Mouse (Mus musculus) limb, embryonic 12.5 days (tissue): ENCODE results near the gene Mcrip2. TPM values are rescaled to one million over a fixed set of nuclear protein-coding genes. Genes with fewer than 3 reads are reported as not detected.

Experiments
- ATAC-seq: fragments of 200-750 bp; cut with Nextera tagmentation; 2 replicates; pipeline ENCODE4 v1.8.0; 2017; ENCODE audit warnings: low read depth, moderate TSS enrichment; ENCODE audit not compliant: insufficient number of reproducible peaks, insufficient read depth, low FRiP score, low TSS enrichment
- H3K27ac ChIP-seq: fragments of 300-500 bp; sonication (generic); 2 replicates; pipeline ENCODE4 v1.5.1; 2016; ENCODE audit warnings: mild to moderate bottlenecking, moderate library complexity
- H3K27me3 ChIP-seq: fragments of 300-500 bp; sonication (generic); 2 replicates; pipeline ENCODE4 v1.6.1; 2016; ENCODE audit warnings: mild to moderate bottlenecking, moderate library complexity
- H3K36me3 ChIP-seq: fragments of 300-500 bp; sonication (generic); 2 replicates; pipeline ENCODE4 v1.6.1; 2016; ENCODE audit warnings: mild to moderate bottlenecking, moderate library complexity
- H3K4me1 ChIP-seq: fragments of 300-500 bp; sonication (generic); replicated peaks from 2 replicates; pipeline ENCODE4 v1.6.1; 2016
- H3K4me2 ChIP-seq: fragments of 300-500 bp; sonication (generic); 2 replicates; pipeline ENCODE4 v1.6.1; 2016; ENCODE audit warnings: mild to moderate bottlenecking, moderate library complexity
- H3K4me3 ChIP-seq: fragments of 300-500 bp; sonication (generic); replicated peaks from 2 replicates; pipeline ENCODE4 v1.5.1; 2016; ENCODE audit warnings: mild to moderate bottlenecking
- H3K9ac ChIP-seq: fragments of 300-500 bp; sonication (generic); replicated peaks from 2 replicates; pipeline ENCODE4 v1.6.1; 2016; ENCODE audit warnings: mild to moderate bottlenecking, moderate library complexity
- H3K9me3 ChIP-seq: fragments of 300-500 bp; sonication (generic); 2 replicates; pipeline ENCODE4 v1.6.1; 2016; ENCODE audit warnings: mild to moderate bottlenecking, moderate library complexity
- WGBS: fragments of 180-500 bp; shearing (Covaris S2); methylation state at CpG from one replicate; pipeline ENCODE4 v1.1.7; 2016; 5-methylcytosine and 5-hydroxymethylcytosine counted together
- polyA plus RNA-seq: library from polyadenylated mRNA; unstranded; fragments of >200 nt; fragmentation: Nextera tagmentation; extraction: Ambion mirVana; gene quantifications from 2 replicates; pipeline ENCODE4 v1.2.1, GENCODE M21; 2016

Gene Mcrip2
- polyA plus RNA-seq, 1 experiment from 2014 or later, result 9.9 TPM

GRCm38 (mm10) chr17:25895415-25895814 lies 26.9 kb upstream of the Mcrip2 start:
- Histone ChIP-seq H3K4me2 (no peak overlapping the region), H3K27me3 (no peaks in the 10 kb centered on the region), H3K27ac (peak overlapping the region; percentile 25; the same call in 1 of the 2 replicates), H3K36me3 (peaks cover 15% of the 10 kb centered on the region), H3K4me3 (no peak overlapping the region), H3K9me3 (no peaks in the 10 kb centered on the region; the same call in 1 of the 2 replicates), H3K4me1 (no peaks in the 10 kb centered on the region; the same call in 1 of the 2 replicates), H3K9ac (no peak overlapping the region)
- no peak for ATAC-seq
- 39% methylated on average over 2 of the region's 2 CpGs for WGBS

GRCm38 (mm10) chr17:25893975-25894617 lies 25.5 kb upstream of the Mcrip2 start:
- Histone ChIP-seq H3K4me1 (no peaks in the 10 kb centered on the region; the same call in 1 of the 2 replicates), H3K27me3 (no peaks in the 10 kb centered on the region), H3K4me2 (no peak overlapping the region), H3K9ac (no peak overlapping the region), H3K27ac (peak overlapping the region; percentile 45; the same call in 1 of the 2 replicates), H3K4me3 (no peak overlapping the region), H3K9me3 (no peaks in the 10 kb centered on the region), H3K36me3 (peaks cover 21% of the 10 kb centered on the region)
- ATAC-seq, result 0 out of 2 replicates have a peak, but pooled peaks have one; percentile 71
- WGBS, result 39% methylated on average over 2 of the region's 2 CpGs

- WGBS, result 87% methylated on average over 3 of the region's 3 CpGs
- Histone ChIP-seq H3K9me3 (no peaks in the 10 kb centered on the region), H3K9ac (no peak overlapping the region), H3K36me3 (peaks cover 53% of the 10 kb centered on the region), H3K4me3 (no peak overlapping the region), H3K27ac (no peak overlapping the region), H3K4me2 (no peak overlapping the region), H3K4me1 (no peaks in the 10 kb centered on the region), H3K27me3 (no peaks in the 10 kb centered on the region)
- ATAC-seq, result no peak
Observed at GRCm38 (mm10) chr17:25888837-25889236, 20.3 kb upstream of the Mcrip2 start.

GRCm38 (mm10) chr17:25887467-25887866 lies 18.9 kb upstream of the Mcrip2 start:
- WGBS, result 90% methylated on average over 10 of the region's 10 CpGs
- H3K9me3 ChIP-seq, result no peaks in the 10 kb centered on the region
- no peaks in the 10 kb centered on the region for H3K27me3 ChIP-seq
- peaks cover under 1% of the 10 kb centered on the region; the same call in 1 of the 2 replicates for H3K4me1 ChIP-seq
- no peak overlapping the region for H3K27ac ChIP-seq
- H3K4me3 ChIP-seq, result no peak overlapping the region
- no peak overlapping the region for H3K9ac ChIP-seq
- ATAC-seq, result no peak
- no peak overlapping the region for H3K4me2 ChIP-seq
- H3K36me3 ChIP-seq, result peaks cover 66% of the 10 kb centered on the region

- Histone ChIP-seq H3K4me1 (peaks cover 6% of the 10 kb centered on the region), H3K9ac (no peak overlapping the region), H3K27me3 (no peaks in the 10 kb centered on the region), H3K4me3 (no peak overlapping the region), H3K4me2 (no peak overlapping the region), H3K9me3 (no peaks in the 10 kb centered on the region), H3K27ac (no peak overlapping the region), H3K36me3 (peaks cover 73% of the 10 kb centered on the region)
- ATAC-seq, result no peak
Observed at GRCm38 (mm10) chr17:25886806-25887205, 18.2 kb upstream of the Mcrip2 start.

GRCm38 (mm10) chr17:25885636-25886035 lies 17.1 kb upstream of the Mcrip2 start:
- no peaks in the 10 kb centered on the region for H3K9me3 ChIP-seq
- peaks cover 17% of the 10 kb centered on the region for H3K4me1 ChIP-seq
- ATAC-seq, result no peak
- H3K27me3 ChIP-seq, result no peaks in the 10 kb centered on the region
- peaks cover 69% of the 10 kb centered on the region for H3K36me3 ChIP-seq
- WGBS, result 64% methylated on average over 4 of the region's 4 CpGs
- H3K4me3 ChIP-seq, result no peak overlapping the region
- no peak overlapping the region for H3K27ac ChIP-seq
- H3K9ac ChIP-seq, result no peak overlapping the region
- no peak overlapping the region for H3K4me2 ChIP-seq

GRCm38 (mm10) chr17:25883824-25884223 lies 15.3 kb upstream of the Mcrip2 start:
- WGBS, result 97% methylated on average over 3 of the region's 3 CpGs
- Histone ChIP-seq H3K27ac (no peak overlapping the region), H3K4me1 (peaks cover 24% of the 10 kb centered on the region)

GRCm38 (mm10) chr17:25883268-25883667 lies 14.7 kb upstream of the Mcrip2 start:
- no peak overlapping the region for H3K9ac ChIP-seq
- H3K27ac ChIP-seq, result no peak overlapping the region
- ATAC-seq, result no peak
- H3K9me3 ChIP-seq, result no peaks in the 10 kb centered on the region
- no peaks in the 10 kb centered on the region for H3K27me3 ChIP-seq
- WGBS, result 86% methylated on average over 8 of the region's 8 CpGs
- no peak overlapping the region for H3K4me2 ChIP-seq
- peaks cover 24% of the 10 kb centered on the region for H3K4me1 ChIP-seq
- no peak overlapping the region for H3K4me3 ChIP-seq
- H3K36me3 ChIP-seq, result peaks cover 62% of the 10 kb centered on the region

More at GRCm38 (mm10) chr17:25883824-25884223, 15.3 kb upstream of the Mcrip2 start:
- Histone ChIP-seq H3K4me2 (no peak overlapping the region), H3K36me3 (peaks cover 62% of the 10 kb centered on the region), H3K9me3 (no peaks in the 10 kb centered on the region), H3K4me3 (no peak overlapping the region), H3K9ac (no peak overlapping the region), H3K27me3 (no peaks in the 10 kb centered on the region)
- no peak for ATAC-seq

DNA sequence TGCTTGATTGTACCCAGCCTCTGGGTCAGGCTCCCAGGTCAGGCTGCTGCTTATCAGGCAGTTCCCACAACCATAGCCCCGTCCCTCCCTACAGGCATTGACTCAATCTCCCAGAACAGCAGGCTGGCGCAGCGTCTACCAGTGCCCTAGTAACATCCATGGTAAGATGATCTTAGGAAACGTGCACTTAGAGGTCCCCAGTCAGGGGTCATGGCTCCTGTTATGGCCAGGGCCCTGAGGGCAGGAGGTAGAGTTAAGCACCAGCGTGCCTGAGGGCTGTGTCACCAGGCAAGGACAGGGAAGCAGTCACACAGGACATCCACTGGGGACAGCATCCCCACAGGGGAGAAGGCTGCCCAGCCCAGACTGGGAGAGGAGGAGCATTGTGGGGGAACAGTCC lies 13.7 kb upstream of the Mcrip2 start:
- no peak overlapping the region for H3K9ac ChIP-seq
- H3K27me3 ChIP-seq, result no peaks in the 10 kb centered on the region
- H3K4me2 ChIP-seq, result no peak overlapping the region
- 23% methylated on average over 5 of the region's 5 CpGs for WGBS
- H3K4me1 ChIP-seq, result peaks cover 24% of the 10 kb centered on the region
- peaks cover 60% of the 10 kb centered on the region for H3K36me3 ChIP-seq
- ATAC-seq, result no peak
- H3K9me3 ChIP-seq, result no peaks in the 10 kb centered on the region
- H3K27ac ChIP-seq, result no peak overlapping the region
- no peak overlapping the region for H3K4me3 ChIP-seq

GRCm38 (mm10) chr17:25881691-25882090 lies 13.1 kb upstream of the Mcrip2 start:
- Histone ChIP-seq H3K4me3 (no peak overlapping the region), H3K4me1 (peaks cover 29% of the 10 kb centered on the region), H3K36me3 (peaks cover 60% of the 10 kb centered on the region), H3K4me2 (no peak overlapping the region), H3K27me3 (no peaks in the 10 kb centered on the region), H3K27ac (peak overlapping the region; percentile 53), H3K9me3 (no peaks in the 10 kb centered on the region), H3K9ac (no peak overlapping the region)
- ATAC-seq, result no peak
- WGBS, result 15% methylated on average over 4 of the region's 4 CpGs

DNA sequence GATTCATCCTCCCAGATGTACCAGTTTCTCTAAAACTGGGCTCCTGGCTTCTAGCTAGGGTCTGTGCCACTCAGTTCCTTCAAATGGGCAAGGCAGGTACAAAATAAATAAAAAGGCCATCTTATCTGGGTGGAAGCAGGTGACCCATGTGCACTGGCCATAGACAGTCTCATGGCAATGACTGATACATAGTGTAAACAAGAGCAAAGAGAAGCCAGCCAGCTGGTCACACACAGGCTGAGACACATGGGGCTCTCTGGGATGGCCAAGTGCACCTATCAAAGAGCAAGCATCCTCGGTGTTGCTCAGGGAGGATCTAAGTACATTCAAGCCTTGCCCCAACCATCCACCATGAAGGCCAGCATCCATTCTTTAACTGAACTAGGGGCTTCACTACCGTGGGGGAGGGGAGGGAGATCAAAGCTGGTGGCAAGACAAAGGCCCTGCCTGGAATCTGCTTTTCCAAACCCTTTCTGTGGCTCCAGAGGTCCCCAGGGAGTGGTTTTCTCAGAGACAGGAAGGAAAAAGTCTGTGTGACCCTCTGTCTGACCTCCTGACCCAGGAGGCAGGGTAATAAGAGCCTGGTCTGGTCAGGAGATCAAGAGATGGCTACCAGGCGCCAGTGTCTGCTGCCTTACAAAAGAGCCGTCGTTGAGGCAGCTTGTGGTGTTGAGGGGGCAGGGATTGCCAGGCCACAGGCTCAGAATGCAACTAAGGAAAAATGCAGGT lies 12.5 kb upstream of the Mcrip2 start:
- Histone ChIP-seq H3K27ac (peak overlapping the region; percentile 53; the same call in 1 of the 2 replicates), H3K4me2 (no peak overlapping the region), H3K36me3 (peaks cover 60% of the 10 kb centered on the region), H3K27me3 (no peaks in the 10 kb centered on the region), H3K4me3 (no peak overlapping the region), H3K9me3 (no peaks in the 10 kb centered on the region), H3K9ac (no peak overlapping the region), H3K4me1 (peaks cover 35% of the 10 kb centered on the region)
- 8% methylated on average over 5 of the region's 5 CpGs for WGBS
- no peak for ATAC-seq
